ENCODE assay signal across 28 mouse cellular contexts in genomic region chr11:77713736-77714135, GRCm38 (mm10). TPM values are rescaled to one million over a fixed set of nuclear protein-coding genes. Genes with fewer than 3 reads are reported as not detected.
DNase-seq lines count a peak whose midpoint lies in the region; ATAC-seq and TF ChIP-seq lines count a peak whose summit lies in the region.
"Had no signal": no experiment of that assay in that cellular context is flagged by ENCODE, and none has a peak within 500 bp of the region (broad histone marks: within the 10 kb centered on the region; RNA-seq: fewer than 3 reads in every experiment).

No protein-coding gene starts in this region.

- intact Hi-C loops in left cerebral cortex, postnatal 10 days (cut with DNase I), result no loop called here

- H3K4me3 ChIP-seq in kidney, adult 2 months (ENCODE audit: insufficient read depth, low read depth, low read length), result no peak overlapping the region
- H3K4me3 ChIP-seq in kidney, embryonic 16.5 days (ENCODE audit: low read length), result no peak overlapping the region
- no peak overlapping the region for H3K4me3 ChIP-seq in kidney, embryonic 14.5 days (ENCODE audit: low read length)
- H3K4me3 ChIP-seq in ES-Bruce4 (ENCODE audit: low read depth, low read length), result no peak overlapping the region
- H3K4me3 ChIP-seq: embryonic facial prominence, embryonic 10.5 days; embryonic facial prominence, embryonic 12.5 days; forebrain, embryonic 13.5 days; forebrain, embryonic 15.5 days had no signal

- no peak overlapping the region for H3K9ac ChIP-seq in kidney, embryonic 16.5 days (replicated peaks; ENCODE audit: low read length)
- H3K9ac ChIP-seq in kidney, embryonic 14.5 days (ENCODE audit: low read depth, low read length), result no peak overlapping the region
- H3K9ac ChIP-seq in ES-Bruce4 (ENCODE audit: low read depth, poor library complexity, severe bottlenecking), result no peak overlapping the region
- H3K9ac ChIP-seq: embryonic facial prominence, embryonic 12.5 days; forebrain, embryonic 13.5 days; forebrain, embryonic 15.5 days; forebrain, postnatal 0 days had no signal

- no peaks in the 10 kb centered on the region for H3K9me3 ChIP-seq in kidney, embryonic 16.5 days (ENCODE audit: low read length)
- no peaks in the 10 kb centered on the region for H3K9me3 ChIP-seq in kidney, embryonic 14.5 days (ENCODE audit: control insufficient read depth, low read length)
- H3K9me3 ChIP-seq in ES-Bruce4 (replicated peaks; ENCODE audit: control insufficient read depth, insufficient read depth, low read length, poor library complexity, severe bottlenecking), result no peaks in the 10 kb centered on the region
- H3K9me3 ChIP-seq: embryonic facial prominence, embryonic 10.5 days; embryonic facial prominence, embryonic 12.5 days; forebrain, embryonic 13.5 days; forebrain, embryonic 15.5 days; G1E had no signal

- no peak overlapping the region for H3K4me2 ChIP-seq in kidney, embryonic 16.5 days (replicated peaks; ENCODE audit: low read depth, low read length)
- no peak overlapping the region for H3K4me2 ChIP-seq in kidney, embryonic 14.5 days (replicated peaks; ENCODE audit: low read depth, low read length)
- H3K4me2 ChIP-seq: embryonic facial prominence, embryonic 12.5 days; forebrain, embryonic 13.5 days; forebrain, embryonic 15.5 days had no signal

- no peak for TF ChIP-seq CTCF in kidney, adult 2 months (conservative IDR thresholded peaks at IDR 0.05; ENCODE audit: insufficient read depth, insufficient read length, low read depth, low read length)
- no peak for TF ChIP-seq CTCF in ES-Bruce4 (IDR thresholded peaks at IDR 0.05; ENCODE audit: low read depth, low read length)

- TF ChIP-seq POLR2A in kidney, adult 2 months (IDR thresholded peaks at IDR 0.05; ENCODE audit: low read depth, low read length), result no peak
- TF ChIP-seq POLR2A in ES-Bruce4 (IDR thresholded peaks at IDR 0.05; ENCODE audit: insufficient read depth, low read length), result no peak

- peaks cover 2% of the 10 kb centered on the region for H3K36me3 ChIP-seq in kidney, adult 2 months (ENCODE audit: control insufficient read depth, insufficient read depth, low read length)
- 0 out of 2 replicates have a peak, but pooled peaks cover 3% of the 10 kb centered on the region for H3K36me3 ChIP-seq in kidney, embryonic 16.5 days (ENCODE audit: insufficient read depth, low read length)
- H3K36me3 ChIP-seq in kidney, embryonic 14.5 days (ENCODE audit: control insufficient read depth, insufficient read depth, low read length), result peaks cover 24% of the 10 kb centered on the region; the same call in 1 of the 2 replicates
- H3K36me3 ChIP-seq in ES-Bruce4 (ENCODE audit: control insufficient read depth, insufficient read depth, low read length, poor library complexity, severe bottlenecking), result peaks cover 53% of the 10 kb centered on the region
- H3K36me3 ChIP-seq: embryonic facial prominence, embryonic 12.5 days had no signal

- no peaks in the 10 kb centered on the region for H3K27me3 ChIP-seq in kidney, adult 2 months (replicated peaks; ENCODE audit: control insufficient read depth, insufficient read depth, low read length)
- no peaks in the 10 kb centered on the region for H3K27me3 ChIP-seq in kidney, embryonic 16.5 days (ENCODE audit: insufficient read depth, low read length)
- H3K27me3 ChIP-seq in kidney, embryonic 14.5 days (ENCODE audit: control insufficient read depth, insufficient read depth, low read length), result no peaks in the 10 kb centered on the region
- H3K27me3 ChIP-seq in ES-Bruce4 (ENCODE audit: control insufficient read depth, insufficient read depth, low read length, poor library complexity, severe bottlenecking), result no peaks in the 10 kb centered on the region
- H3K27me3 ChIP-seq: CH12.LX; embryonic facial prominence, embryonic 12.5 days; forebrain, embryonic 13.5 days; forebrain, embryonic 15.5 days; Patski had no signal

- 59% methylated on average over 3 of the region's 3 CpGs for WGBS in kidney, adult 2 months
- WGBS in kidney, embryonic 16.5 days, result 91% methylated on average over 3 of the region's 3 CpGs
- WGBS in kidney, embryonic 14.5 days, result over 99% methylated on average over 3 of the region's 3 CpGs

- no peak overlapping the region; the same call in 1 of the 2 replicates for H3K27ac ChIP-seq in kidney, adult 2 months (ENCODE audit: insufficient read depth, low read depth, low read length)
- no peak overlapping the region for H3K27ac ChIP-seq in kidney, embryonic 16.5 days (ENCODE audit: low read length)
- H3K27ac ChIP-seq in kidney, embryonic 14.5 days (ENCODE audit: low read depth, low read length), result no peak overlapping the region
- peak overlapping the region; percentile 28; the same call in 1 of the 2 replicates for H3K27ac ChIP-seq in ES-Bruce4 (ENCODE audit: insufficient read depth, low read length)
- H3K27ac ChIP-seq: embryonic facial prominence, embryonic 10.5 days; embryonic facial prominence, embryonic 12.5 days; forebrain, embryonic 13.5 days; forebrain, embryonic 15.5 days had no signal

- no peak for ATAC-seq in kidney, embryonic 16.5 days (ENCODE audit: low FRiP score, low TSS enrichment)
- ATAC-seq in kidney, embryonic 14.5 days (ENCODE audit: low FRiP score, low TSS enrichment), result no peak
- ATAC-seq: activated CD4-positive, CD25-positive, alpha-beta regulatory T cell, adult 4 months; CD4-positive, CD25-positive, alpha-beta regulatory T cell, adult 4 months; forebrain, embryonic 13.5 days; forebrain, embryonic 15.5 days; forebrain, postnatal 0 days; Patski had no signal

- H3K4me1 ChIP-seq in kidney, adult 2 months (ENCODE audit: control insufficient read depth, insufficient read depth, low read length), result peaks cover 13% of the 10 kb centered on the region
- H3K4me1 ChIP-seq in kidney, embryonic 16.5 days (ENCODE audit: insufficient read depth, low read length), result no peaks in the 10 kb centered on the region
- no peaks in the 10 kb centered on the region for H3K4me1 ChIP-seq in kidney, embryonic 14.5 days (ENCODE audit: control insufficient read depth, insufficient read depth, low read length)
- H3K4me1 ChIP-seq in ES-Bruce4 (ENCODE audit: control insufficient read depth, insufficient read depth, low read length), result no peaks in the 10 kb centered on the region
- H3K4me1 ChIP-seq: embryonic facial prominence, embryonic 10.5 days; embryonic facial prominence, embryonic 12.5 days; forebrain, embryonic 13.5 days; forebrain, embryonic 15.5 days had no signal

- TF ChIP-seq EP300 in ES-Bruce4 (IDR thresholded peaks at IDR 0.05; ENCODE audit: insufficient read depth, low read depth, low read length), result no peak

- peak; percentile 62 for DNase-seq in kidney, adult 2 months
- DNase-seq in kidney, adult 9 months, result peak; percentile 63
- DNase-seq in left cerebral cortex, postnatal 10 days (ENCODE audit: extremely low spot score in 1 of 2, low spot score in 2 of 2), result no peak
- DNase-seq: adrenal gland, adult 8-10 months; adrenal gland, postnatal 14 days; adrenal gland, postnatal 36 days; B cell, adult 2 months; cerebellum, adult 11-12 months; cerebellum, adult 2 months; cerebellum, adult 9-10 months; cerebellum, postnatal 10 days; cerebellum, postnatal 25 days; forebrain, postnatal 0 days had no signal

RNA-seq across cellular contexts. Expression of gene Cryba1, which starts 11.3 kb away (rescaled TPM):
- polyA plus RNA-seq in kidney, adult 2 months (2012; rRNA removed), result not detected in 2 replicates
- not detected in 2 replicates for polyA plus RNA-seq in kidney, embryonic 16.5 days (2015; fragmentation: Nextera tagmentation; extraction: Ambion mirVana)
- polyA plus RNA-seq in kidney, embryonic 14.5 days (2014; fragmentation: Nextera tagmentation; extraction: Ambion mirVana), result not detected in 2 replicates
- not detected in 2 replicates for polyA plus RNA-seq in ES-Bruce4 (2011; ENCODE audit: insufficient read depth, insufficient read length, low read depth, missing spikeins)
- not detected for total RNA-seq in left cerebral cortex, postnatal 10 days (2021)
- total RNA-seq: adrenal gland, adult 18-20 months; adrenal gland, adult 8-10 months; adrenal gland, postnatal 14 days; adrenal gland, postnatal 36 days; CH12.LX had no signal
- polyA plus RNA-seq: CD4-positive, CD25-positive, alpha-beta regulatory T cell, adult 4 months; cerebellum, adult 2 months; cortical plate, adult 2 months; embryonic facial prominence, embryonic 14.5 days; G1E; Patski had no signal

RNA-seq across cellular contexts. Expression of gene Nufip2, which starts 27.8 kb away (rescaled TPM):
- 10.8 and 13.5 TPM in 2 replicates for polyA plus RNA-seq in kidney, adult 2 months (2012; rRNA removed)
- polyA plus RNA-seq in kidney, embryonic 16.5 days (2015; fragmentation: Nextera tagmentation; extraction: Ambion mirVana), result 3.4 and 3.6 TPM in 2 replicates
- 9.2 and 9.7 TPM in 2 replicates for polyA plus RNA-seq in kidney, embryonic 14.5 days (2014; fragmentation: Nextera tagmentation; extraction: Ambion mirVana)
- 133 and 139 TPM in 2 replicates for polyA plus RNA-seq in ES-Bruce4 (2011; ENCODE audit: insufficient read depth, insufficient read length, low read depth, missing spikeins)
- total RNA-seq in left cerebral cortex, postnatal 10 days (2021), result 10 to 100 TPM; 74.9 to 80.8 TPM

RNA-seq across cellular contexts. Expression of gene Myo18a, which starts 49.3 kb away (rescaled TPM):
- polyA plus RNA-seq in kidney, adult 2 months (2012; rRNA removed), result 92.0 and 93.1 TPM in 2 replicates
- 32.4 and 38.1 TPM in 2 replicates for polyA plus RNA-seq in kidney, embryonic 16.5 days (2015; fragmentation: Nextera tagmentation; extraction: Ambion mirVana)
- polyA plus RNA-seq in kidney, embryonic 14.5 days (2014; fragmentation: Nextera tagmentation; extraction: Ambion mirVana), result 19.1 and 21.1 TPM in 2 replicates
- polyA plus RNA-seq in ES-Bruce4 (2011; ENCODE audit: insufficient read depth, insufficient read length, low read depth, missing spikeins), result 59.6 and 62.7 TPM in 2 replicates
- total RNA-seq in left cerebral cortex, postnatal 10 days (2021), result 100 to 1,000 TPM; 135 to 137 TPM

Comparison
In these comparisons a context has a peak if more than half of its experiments do, and no peak if none do; other contexts are left out.
1. DNase-seq: peak in kidney, adult 2 months (single experiment) and kidney, adult 9 months (single experiment); none in left cerebral cortex, postnatal 10 days (0 of 2).